Mouse (Mus musculus) stomach, postnatal 0 days (tissue): ENCODE measurements around the gene Lsm2. TPM values are rescaled to one million over a fixed set of nuclear protein-coding genes. Genes with fewer than 3 reads are reported as not detected.

Source experiments
- ATAC-seq: fragments of 200-750 bp; cut with Nextera tagmentation; 2 replicates; pipeline ENCODE4 v1.8.0; 2017; ENCODE audit not compliant: low FRiP score, low TSS enrichment
- DNase-seq: peaks from one replicate; pipeline ENCODE4 v3.0.0-alpha.2; 2016; ENCODE audit warnings: low spot score
- H3K27ac ChIP-seq: fragments of 300-500 bp; sonication (generic); replicated peaks from 2 replicates; pipeline ENCODE4 v1.5.1; 2014; ENCODE audit warnings: mild to moderate bottlenecking, control low read depth
- H3K27me3 ChIP-seq: fragments of 300-500 bp; sonication (generic); 2 replicates; pipeline ENCODE4 v1.6.1; 2014; ENCODE audit warnings: low read length; ENCODE audit not compliant: control insufficient read depth, insufficient read depth
- H3K36me3 ChIP-seq: fragments of 300-500 bp; sonication (generic); 2 replicates; pipeline ENCODE4 v1.6.1; 2014; ENCODE audit warnings: low read length, mixed read lengths; ENCODE audit not compliant: control insufficient read depth, insufficient read depth
- H3K4me1 ChIP-seq: fragments of 300-500 bp; sonication (generic); replicated peaks from 2 replicates; pipeline ENCODE4 v1.6.1; 2014; ENCODE audit warnings: antibody characterized with exemption; ENCODE audit not compliant: control insufficient read depth, insufficient read depth
- H3K4me2 ChIP-seq: fragments of 300-500 bp; sonication (generic); replicated peaks from 2 replicates; pipeline ENCODE4 v1.6.1; 2014; ENCODE audit warnings: low read depth, mild to moderate bottlenecking, control low read depth, moderate library complexity
- H3K4me3 ChIP-seq: fragments of 300-500 bp; sonication (generic); 2 replicates; pipeline ENCODE4 v1.5.1; 2014; ENCODE audit warnings: low read depth, low read length, control low read depth
- H3K9ac ChIP-seq: fragments of 300-500 bp; sonication (generic); 2 replicates; pipeline ENCODE4 v1.6.1; 2014; ENCODE audit warnings: mild to moderate bottlenecking, low read length, control low read depth, mixed read lengths
- H3K9me3 ChIP-seq: fragments of 300-500 bp; sonication (generic); 2 replicates; pipeline ENCODE4 v1.6.1; 2016; ENCODE audit warnings: low read length; ENCODE audit not compliant: control insufficient read depth
- CTCF ChIP-seq: IDR thresholded peaks from 2 replicates; pipeline ENCODE4 v1.5.1; 2016; ENCODE audit warnings: antibody characterized with exemption, low read depth, mild to moderate bottlenecking, moderate library complexity
- EP300 ChIP-seq: optimal IDR thresholded peaks from 2 replicates; pipeline ENCODE3; 2016; ENCODE audit warnings: antibody characterized with exemption
- WGBS: fragments of 180-500 bp; shearing (Covaris S2); extraction: QIAGEN DNeasy Blood & Tissue Kit; methylation state at CpG from one replicate; pipeline ENCODE4 v1.1.7; 2014; 5-methylcytosine and 5-hydroxymethylcytosine counted together
- polyA plus RNA-seq: library from polyadenylated mRNA; unstranded; fragments of >200 nt; fragmentation: Nextera tagmentation; extraction: Ambion mirVana; gene quantifications from 2 replicates; pipeline ENCODE4 v1.2.1, GENCODE M21; 2015

The Lsm2 gene
- polyA plus RNA-seq, 1 experiment from 2014 or later = 75.1 TPM

- 12% methylated on average over 17 of the region's 17 CpGs for WGBS
- Histone ChIP-seq H3K36me3 (no peaks in the 10 kb centered on the region), H3K4me1 (no peaks in the 10 kb centered on the region), H3K27me3 (no peaks in the 10 kb centered on the region), H3K27ac (no peak overlapping the region), H3K9me3 (no peaks in the 10 kb centered on the region), H3K9ac (no peak overlapping the region), H3K4me3 (no peak overlapping the region), H3K4me2 (0 out of 2 replicates have a peak overlapping the region, but pooled peaks have one; percentile 6)
- DNase-seq (peak; percentile 89), ATAC-seq (peak; percentile 21)
- TF ChIP-seq CTCF (peak; percentile 99), EP300 (no peak)
These were observed 39.6 kb downstream of the Lsm2 start for GRCm38 (mm10) chr17:35021163-35021808.

GRCm38 (mm10) chr17:35021842-35022477 lies 40.3 kb downstream of the Lsm2 start:
- Histone ChIP-seq H3K4me3 (no peak overlapping the region), H3K27me3 (no peaks in the 10 kb centered on the region), H3K9ac (no peak overlapping the region), H3K27ac (peak overlapping the region; percentile 56; the same call in 1 of the 2 replicates), H3K4me1 (no peaks in the 10 kb centered on the region), H3K36me3 (no peaks in the 10 kb centered on the region), H3K9me3 (no peaks in the 10 kb centered on the region), H3K4me2 (no peak overlapping the region)
- 29% methylated on average over 6 of the region's 6 CpGs for WGBS
- TF ChIP-seq CTCF (peak; percentile 31; the same call in 1 of the 2 replicates), EP300 (no peak)
- DNase-seq = no peak
- ATAC-seq = peak; percentile 6; the same call in 1 of the 2 replicates

- no peak overlapping the region for H3K4me2 ChIP-seq
- 95% methylated on average over 8 of the region's 8 CpGs for WGBS
These were observed 40.9 kb downstream of the Lsm2 start for GRCm38 (mm10) chr17:35022541-35023060.

GRCm38 (mm10) chr17:35023221-35023620 lies 41.6 kb downstream of the Lsm2 start:
- Histone ChIP-seq H3K36me3 (no peaks in the 10 kb centered on the region), H3K9ac (no peak overlapping the region), H3K27ac (peak overlapping the region; percentile 35; the same call in 1 of the 2 replicates), H3K4me1 (no peaks in the 10 kb centered on the region; the same call in 1 of the 2 replicates), H3K27me3 (no peaks in the 10 kb centered on the region), H3K4me2 (no peak overlapping the region), H3K4me3 (no peak overlapping the region), H3K9me3 (no peaks in the 10 kb centered on the region)
- 87% methylated on average over 5 of the region's 5 CpGs for WGBS
- no peak for TF ChIP-seq EP300
- TF ChIP-seq CTCF = no peak
- no peak for DNase-seq
- no peak for ATAC-seq

More at GRCm38 (mm10) chr17:35022541-35023060, 40.9 kb downstream of the Lsm2 start:
- no peak overlapping the region for H3K4me3 ChIP-seq
- no peaks in the 10 kb centered on the region for H3K36me3 ChIP-seq
- no peaks in the 10 kb centered on the region; the same call in 1 of the 2 replicates for H3K4me1 ChIP-seq
- TF ChIP-seq CTCF (no peak), EP300 (no peak)
- no peak overlapping the region for H3K9ac ChIP-seq
- no peak overlapping the region for H3K27ac ChIP-seq
- no peak for ATAC-seq
- no peaks in the 10 kb centered on the region for H3K27me3 ChIP-seq
- no peak for DNase-seq
- H3K9me3 ChIP-seq = no peaks in the 10 kb centered on the region

- Histone ChIP-seq H3K27me3 (no peaks in the 10 kb centered on the region), H3K4me2 (no peak overlapping the region), H3K9ac (no peak overlapping the region), H3K27ac (0 out of 2 replicates have a peak overlapping the region, but pooled peaks have one; percentile 35), H3K4me1 (no peaks in the 10 kb centered on the region; the same call in 1 of the 2 replicates), H3K9me3 (no peaks in the 10 kb centered on the region), H3K4me3 (no peak overlapping the region), H3K36me3 (no peaks in the 10 kb centered on the region)
- ATAC-seq = peak; percentile 72
- TF ChIP-seq EP300 (no peak), CTCF (no peak)
- DNase-seq = peak; percentile 69
- 68% methylated on average over 4 of the region's 4 CpGs for WGBS
These were observed 42.1 kb downstream of the Lsm2 start for GRCm38 (mm10) chr17:35023756-35024155.
